Mouse (Mus musculus): ENCODE results near the gene Polr1e.

DNA sequence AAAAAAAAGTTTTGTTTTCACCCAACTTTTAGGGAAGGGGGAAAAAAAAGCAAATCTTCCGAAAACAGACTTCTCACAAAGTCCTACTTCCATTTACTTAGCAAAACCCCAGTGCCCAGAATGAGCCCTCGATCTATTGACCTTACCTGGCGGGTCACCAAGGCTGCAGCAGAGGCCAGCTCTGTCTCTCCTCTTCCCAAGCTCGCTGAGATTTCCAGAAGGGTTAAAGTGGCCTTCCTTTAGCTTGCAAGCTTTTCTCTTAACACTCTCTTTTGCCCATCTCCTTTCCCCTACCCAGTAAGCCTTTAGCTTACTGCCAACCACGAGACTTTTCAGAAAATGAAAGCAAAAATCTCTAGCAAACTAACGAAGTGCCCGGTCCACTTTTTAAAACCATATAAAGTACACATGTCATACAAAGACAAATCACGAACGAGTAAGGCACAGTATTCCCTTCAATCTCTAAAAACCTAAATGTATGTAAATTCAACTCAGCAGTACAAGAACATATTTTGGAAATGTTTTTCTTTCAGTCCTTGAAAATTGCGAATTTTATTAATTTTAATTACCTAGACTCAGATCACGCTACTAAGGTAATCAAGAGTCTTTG lies 7.5 kb upstream of the Polr1e start:
- TF ChIP-seq EP300 (optimal IDR thresholded peaks at IDR 0.05) (no peak), CTCF (IDR thresholded peaks at IDR 0.05; ENCODE audit: low read depth) (no peak)
